In genomic region chr3:88408953-88409352, GRCm38 (mm10) we compare ENCODE assay signal across 10 mouse cellular contexts. TPM values are rescaled to one million over a fixed set of nuclear protein-coding genes. Genes with fewer than 3 reads are reported as not detected.
DNase-seq lines count a peak whose midpoint lies in the region; ATAC-seq and TF ChIP-seq lines count a peak whose summit lies in the region.
"Had no signal": no experiment of that assay in that cellular context is flagged by ENCODE, and none has a peak within 500 bp of the region (broad histone marks: within the 10 kb centered on the region; RNA-seq: fewer than 3 reads in every experiment).

No protein-coding gene starts in this region.

- no peak for TF ChIP-seq EP300 in liver, embryonic 14.5 days (IDR thresholded peaks at IDR 0.05; ENCODE audit: low read depth)

- H3K9me3 ChIP-seq in erythroblast, embryonic 14.5 days (ENCODE audit: control insufficient read depth, low read length): no peaks in the 10 kb centered on the region
- no peaks in the 10 kb centered on the region for H3K9me3 ChIP-seq in forebrain, embryonic 13.5 days (replicated peaks)
- H3K9me3 ChIP-seq in liver, embryonic 14.5 days (ENCODE audit: control insufficient read depth, low read length): no peaks in the 10 kb centered on the region

- no peak for TF ChIP-seq CTCF in liver, embryonic 14.5 days (IDR thresholded peaks at IDR 0.05; ENCODE audit: low read depth)

- H3K4me1 ChIP-seq in erythroblast, embryonic 14.5 days (ENCODE audit: control insufficient read depth): peaks cover 73% of the 10 kb centered on the region
- H3K4me1 ChIP-seq in forebrain, embryonic 13.5 days: peaks cover 30% of the 10 kb centered on the region
- peaks cover 19 to 37% of the 10 kb centered on the region in 2 experiments for H3K4me1 ChIP-seq in liver, embryonic 14.5 days (replicated peaks; ENCODE audit: control insufficient read depth in 2 of 2, insufficient read depth in 2 of 2, low read length in 1 of 2)

- no peak overlapping the region for H3K27ac ChIP-seq in forebrain, embryonic 13.5 days
- no peak overlapping the region; the same call in 1 of the 2 replicates for H3K27ac ChIP-seq in liver, embryonic 14.5 days

- peak overlapping the region; percentile 93 for H3K9ac ChIP-seq in forebrain, embryonic 13.5 days
- H3K9ac ChIP-seq in liver, embryonic 14.5 days (replicated peaks): peak overlapping the region; percentile 78

- DNase-seq in 416B (ENCODE audit: low read depth): peak; percentile 19
- DNase-seq in liver, embryonic 14.5 days (ENCODE audit: low read depth in 3 of 3, low spot score in 3 of 3): no peak
- no peak for DNase-seq in Muller cell, postnatal 12 days (ENCODE audit: inconsistent ontology term)
- DNase-seq in urinary bladder, postnatal 10 days (ENCODE audit: low spot score): no peak
- DNase-seq: thymus, postnatal 36 days had no signal

- H3K27me3 ChIP-seq in erythroblast, embryonic 14.5 days (ENCODE audit: control insufficient read depth): no peaks in the 10 kb centered on the region
- H3K27me3 ChIP-seq in forebrain, embryonic 13.5 days: no peaks in the 10 kb centered on the region
- no peaks in the 10 kb centered on the region for H3K27me3 ChIP-seq in liver, embryonic 14.5 days (ENCODE audit: control insufficient read depth, insufficient read depth, low read length)

- peaks cover 73% of the 10 kb centered on the region for H3K36me3 ChIP-seq in erythroblast, embryonic 14.5 days (ENCODE audit: control insufficient read depth)
- peaks cover 28% of the 10 kb centered on the region for H3K36me3 ChIP-seq in forebrain, embryonic 13.5 days (ENCODE audit: poor library complexity, severe bottlenecking)
- peaks cover 2% of the 10 kb centered on the region for H3K36me3 ChIP-seq in liver, embryonic 14.5 days (replicated peaks; ENCODE audit: control insufficient read depth, insufficient read depth, low read depth)

- WGBS in forebrain, embryonic 13.5 days: 60% methylated on average over 5 of the region's 5 CpGs
- 39% methylated on average over 5 of the region's 5 CpGs for WGBS in liver, embryonic 14.5 days (ENCODE audit: insufficient replicate concordance)

- H3K4me3 ChIP-seq in erythroblast, embryonic 14.5 days (replicated peaks): peak overlapping the region; percentile 78
- peak overlapping the region; percentile 71 for H3K4me3 ChIP-seq in forebrain, embryonic 13.5 days
- H3K4me3 ChIP-seq in liver, embryonic 14.5 days (ENCODE audit: insufficient read depth in 1 of 2, low read depth in 2 of 2, low read length in 2 of 2): peak overlapping the region; percentile 72 to 78

- ATAC-seq in erythroblast, adult 5-6 weeks (replicated peaks; ENCODE audit: low FRiP score, poor library complexity, severe bottlenecking): no peak
- no peak for ATAC-seq in forebrain, embryonic 13.5 days
- no peak for ATAC-seq in liver, embryonic 14.5 days (ENCODE audit: insufficient read depth)
- no peak for ATAC-seq in megakaryocyte-erythroid progenitor cell, adult 5-6 weeks (replicated peaks; ENCODE audit: low FRiP score, low TSS enrichment, poor library complexity, severe bottlenecking)

- H3K4me2 ChIP-seq in forebrain, embryonic 13.5 days: peak overlapping the region; percentile 65
- H3K4me2 ChIP-seq in liver, embryonic 14.5 days (ENCODE audit: low read depth): peak overlapping the region; percentile 93

RNA-seq across cellular contexts. Expression of gene Pmf1, which starts 1.2 kb away (rescaled TPM):
- 40.0 and 42.2 TPM in 2 replicates for polyA plus RNA-seq in erythroblast, embryonic 14.5 days (2012)
- 33.2 and 56.6 TPM in 2 replicates for total RNA-seq in erythroblast, adult 5-6 weeks (2015; ENCODE audit: low replicate concordance)
- 42.1 and 43.4 TPM in 2 replicates for total RNA-seq in erythroblast, adult 5-6 weeks (2017; ENCODE audit: low replicate concordance)
- polyA plus RNA-seq in forebrain, embryonic 13.5 days (2015; fragmentation: Nextera tagmentation; extraction: Ambion mirVana): 107 TPM in 2 replicates
- polyA plus RNA-seq in liver, embryonic 14.5 days (2012; rRNA removed): 59.1 and 60.6 TPM in 2 replicates
- polyA plus RNA-seq in liver, embryonic 14.5 days (2014; fragmentation: Nextera tagmentation; extraction: Ambion mirVana): 73.8 and 81.2 TPM in 2 replicates
- total RNA-seq in megakaryocyte-erythroid progenitor cell, adult 5-6 weeks (2014; fragmentation: Nextera tagmentation): 188 and 207 TPM in 2 replicates
- 87.9 and 145 TPM in 2 replicates for total RNA-seq in megakaryocyte-erythroid progenitor cell, adult 5-6 weeks (2017)

RNA-seq across cellular contexts. Expression of gene Slc25a44, which starts 16.0 kb away (rescaled TPM):
- 1.1 and 1.2 TPM in 2 replicates for polyA plus RNA-seq in erythroblast, embryonic 14.5 days (2012)
- 7.9 and 11.5 TPM in 2 replicates for total RNA-seq in erythroblast, adult 5-6 weeks (2015; ENCODE audit: low replicate concordance)
- 13.7 and 20.2 TPM in 2 replicates for total RNA-seq in erythroblast, adult 5-6 weeks (2017; ENCODE audit: low replicate concordance)
- 23.0 and 26.2 TPM in 2 replicates for polyA plus RNA-seq in forebrain, embryonic 13.5 days (2015; fragmentation: Nextera tagmentation; extraction: Ambion mirVana)
- polyA plus RNA-seq in liver, embryonic 14.5 days (2012; rRNA removed): 8.8 and 9.2 TPM in 2 replicates
- polyA plus RNA-seq in liver, embryonic 14.5 days (2014; fragmentation: Nextera tagmentation; extraction: Ambion mirVana): 9.9 and 11.7 TPM in 2 replicates
- total RNA-seq in megakaryocyte-erythroid progenitor cell, adult 5-6 weeks (2014; fragmentation: Nextera tagmentation): 28.0 and 30.2 TPM in 2 replicates
- total RNA-seq in megakaryocyte-erythroid progenitor cell, adult 5-6 weeks (2017): 18.9 and 31.7 TPM in 2 replicates

RNA-seq across cellular contexts. Expression of gene Bglap, which starts 24.7 kb away (rescaled TPM):
- polyA plus RNA-seq in erythroblast, embryonic 14.5 days (2012): not detected in 2 replicates
- not detected in 2 replicates for total RNA-seq in erythroblast, adult 5-6 weeks (2015; ENCODE audit: low replicate concordance)
- not detected in 2 replicates for total RNA-seq in erythroblast, adult 5-6 weeks (2017; ENCODE audit: low replicate concordance)
- polyA plus RNA-seq in forebrain, embryonic 13.5 days (2015; fragmentation: Nextera tagmentation; extraction: Ambion mirVana): 0.54 TPM in 1 of 2 replicates, not detected in the other
- polyA plus RNA-seq in liver, embryonic 14.5 days (2012; rRNA removed): not detected in 2 replicates
- not detected in 2 replicates for polyA plus RNA-seq in liver, embryonic 14.5 days (2014; fragmentation: Nextera tagmentation; extraction: Ambion mirVana)
- total RNA-seq in megakaryocyte-erythroid progenitor cell, adult 5-6 weeks (2014; fragmentation: Nextera tagmentation): 2.8 TPM in 1 of 2 replicates, not detected in the other
- not detected in 2 replicates for total RNA-seq in megakaryocyte-erythroid progenitor cell, adult 5-6 weeks (2017)
- polyA plus RNA-seq: cortical plate, adult 2 months had no signal

RNA-seq across cellular contexts. Expression of gene Bglap2, which starts 30.5 kb away (rescaled TPM):
- polyA plus RNA-seq in erythroblast, embryonic 14.5 days (2012): not detected in 2 replicates
- total RNA-seq in erythroblast, adult 5-6 weeks (2015; ENCODE audit: low replicate concordance): not detected in 2 replicates
- total RNA-seq in erythroblast, adult 5-6 weeks (2017; ENCODE audit: low replicate concordance): not detected in 2 replicates
- polyA plus RNA-seq in forebrain, embryonic 13.5 days (2015; fragmentation: Nextera tagmentation; extraction: Ambion mirVana): not detected in 2 replicates
- not detected in 2 replicates for polyA plus RNA-seq in liver, embryonic 14.5 days (2012; rRNA removed)
- not detected in 2 replicates for polyA plus RNA-seq in liver, embryonic 14.5 days (2014; fragmentation: Nextera tagmentation; extraction: Ambion mirVana)
- total RNA-seq in megakaryocyte-erythroid progenitor cell, adult 5-6 weeks (2014; fragmentation: Nextera tagmentation): not detected in 2 replicates
- not detected in 2 replicates for total RNA-seq in megakaryocyte-erythroid progenitor cell, adult 5-6 weeks (2017)
- polyA plus RNA-seq: cortical plate, adult 2 months had no signal

RNA-seq across cellular contexts. Expression of gene Bglap3, which starts 36.4 kb away (rescaled TPM):
- not detected in 2 replicates for polyA plus RNA-seq in erythroblast, embryonic 14.5 days (2012)
- not detected in 2 replicates for total RNA-seq in erythroblast, adult 5-6 weeks (2015; ENCODE audit: low replicate concordance)
- total RNA-seq in erythroblast, adult 5-6 weeks (2017; ENCODE audit: low replicate concordance): not detected in 2 replicates
- polyA plus RNA-seq in forebrain, embryonic 13.5 days (2015; fragmentation: Nextera tagmentation; extraction: Ambion mirVana): not detected in 2 replicates
- 0.27 and 0.38 TPM in 2 replicates for polyA plus RNA-seq in liver, embryonic 14.5 days (2012; rRNA removed)
- polyA plus RNA-seq in liver, embryonic 14.5 days (2014; fragmentation: Nextera tagmentation; extraction: Ambion mirVana): 0.29 and 0.38 TPM in 2 replicates
- total RNA-seq in megakaryocyte-erythroid progenitor cell, adult 5-6 weeks (2014; fragmentation: Nextera tagmentation): not detected in 2 replicates
- total RNA-seq in megakaryocyte-erythroid progenitor cell, adult 5-6 weeks (2017): not detected in 2 replicates
